Mouse (Mus musculus) olfactory bulb, adult 2 months (tissue): ENCODE data around the gene Pced1b.

Experiments
- CTCF ChIP-seq: fragments of 200-500 bp; IDR thresholded peaks from 2 replicates; pipeline ENCODE4 v1.5.1; 2012; ENCODE audit warnings: low read depth, mild to moderate bottlenecking, low read length, moderate library complexity; ENCODE audit not compliant: insufficient read depth
- POLR2A ChIP-seq: fragments of 200-500 bp; IDR thresholded peaks from 2 replicates; pipeline ENCODE4 v1.6.1; 2012; ENCODE audit warnings: mild to moderate bottlenecking, low read depth, low read length, moderate library complexity; ENCODE audit not compliant: insufficient read depth

- no peak for TF ChIP-seq CTCF
- no peak for TF ChIP-seq POLR2A
Measured at GRCm38 (mm10) chr15:97348566-97349315, 101.8 kb downstream of the Pced1b start.
